Comparison of ENCODE assay signal across 20 mouse cellular contexts in the genomic region with DNA sequence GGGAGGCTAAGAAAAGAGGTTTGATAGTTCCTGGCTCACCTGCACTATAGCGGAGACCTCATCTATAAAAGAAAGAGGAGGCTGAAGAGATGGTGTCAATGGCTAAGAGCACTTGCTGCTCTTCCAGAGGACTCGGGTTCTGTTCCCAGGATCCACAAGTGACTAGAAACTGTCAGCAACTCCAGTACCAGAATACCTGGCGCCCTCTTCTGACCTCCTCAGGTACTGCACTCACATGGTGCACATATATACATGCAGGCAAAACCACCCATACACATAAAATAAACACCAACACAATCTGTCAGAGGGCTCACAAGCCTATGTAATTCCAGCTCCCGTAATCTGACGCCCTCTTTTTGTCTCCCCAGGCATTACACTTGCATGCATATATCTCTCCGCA. TPM values are rescaled to one million over a fixed set of nuclear protein-coding genes. Genes with fewer than 3 reads are reported as not detected.
DNase-seq lines count a peak whose midpoint lies in the region; ATAC-seq and TF ChIP-seq lines count a peak whose summit lies in the region.
"Had no signal": no experiment of that assay in that cellular context is flagged by ENCODE, and none has a peak within 500 bp of the region (broad histone marks: within the 10 kb centered on the region; RNA-seq: fewer than 3 reads in every experiment).

No protein-coding gene starts in this region.

- no peak for ATAC-seq in intestine, postnatal 0 days
- ATAC-seq in intestine, embryonic 15.5 days: no peak
- no peak for ATAC-seq in midbrain, postnatal 0 days (ENCODE audit: low FRiP score)
- ATAC-seq: forebrain, embryonic 14.5 days; intestine, embryonic 16.5 days had no signal

- no peak for DNase-seq in midbrain, postnatal 0 days (ENCODE audit: low spot score)
- DNase-seq in midbrain, embryonic 10.5 days (ENCODE audit: low spot score): no peak
- DNase-seq in ZHBTc4 (ENCODE audit: low read depth, low spot score): peak; percentile 84
- DNase-seq in c-Kit-positive CD71-positive TER-119-positive erythroid progenitor cells, embryonic 14.5 days (ENCODE audit: low spot score): no peak
- DNase-seq in layer of hippocampus, adult 8-10 months (ENCODE audit: low spot score in 2 of 2): no peak
- DNase-seq in urinary bladder, postnatal 36 days (ENCODE audit: low spot score in 2 of 2): no peak
- DNase-seq: cerebellum, adult 11 months; heart, postnatal 4 days; liver, embryonic 13.5 days; lung, postnatal 36 days; midbrain, embryonic 14.5 days; right cerebral cortex, postnatal 4 days had no signal

- peak; percentile 40 for TF ChIP-seq CTCF in intestine, postnatal 0 days (IDR thresholded peaks at IDR 0.05; ENCODE audit: low read depth)
- peak; percentile 27 for TF ChIP-seq CTCF in midbrain, postnatal 0 days (IDR thresholded peaks at IDR 0.05)

- H3K4me2 ChIP-seq in intestine, postnatal 0 days (replicated peaks; ENCODE audit: low read depth): no peak overlapping the region
- no peak overlapping the region for H3K4me2 ChIP-seq in intestine, embryonic 15.5 days (replicated peaks)
- no peak overlapping the region for H3K4me2 ChIP-seq in midbrain, postnatal 0 days (ENCODE audit: low read depth, low read length, poor library complexity, severe bottlenecking)
- H3K4me2 ChIP-seq: heart, embryonic 12.5 days; liver, embryonic 13.5 days; stomach, embryonic 15.5 days had no signal

- no peaks in the 10 kb centered on the region for H3K36me3 ChIP-seq in intestine, postnatal 0 days (ENCODE audit: control insufficient read depth, insufficient read depth)
- H3K36me3 ChIP-seq in intestine, embryonic 15.5 days: no peaks in the 10 kb centered on the region
- H3K36me3 ChIP-seq in midbrain, postnatal 0 days (ENCODE audit: insufficient read depth, low read length): no peaks in the 10 kb centered on the region
- H3K36me3 ChIP-seq in midbrain, embryonic 10.5 days: no peaks in the 10 kb centered on the region
- H3K36me3 ChIP-seq: heart, embryonic 12.5 days; liver, embryonic 13.5 days; stomach, embryonic 15.5 days had no signal

- WGBS in intestine, postnatal 0 days: 91% methylated on average over 6 of the region's 6 CpGs
- 88% methylated on average over 6 of the region's 6 CpGs for WGBS in intestine, embryonic 15.5 days
- WGBS in midbrain, postnatal 0 days: 92% methylated on average over 6 of the region's 6 CpGs
- 88% methylated on average over 6 of the region's 6 CpGs for WGBS in midbrain, embryonic 10.5 days

- no peak overlapping the region for H3K27ac ChIP-seq in intestine, postnatal 0 days (ENCODE audit: low read depth, low read length)
- H3K27ac ChIP-seq in intestine, embryonic 15.5 days: no peak overlapping the region
- no peak overlapping the region for H3K27ac ChIP-seq in midbrain, postnatal 0 days (ENCODE audit: low read depth, low read length)
- no peak overlapping the region for H3K27ac ChIP-seq in midbrain, embryonic 10.5 days (replicated peaks)
- H3K27ac ChIP-seq: liver, embryonic 13.5 days; stomach, embryonic 15.5 days had no signal

- H3K9ac ChIP-seq in intestine, postnatal 0 days (ENCODE audit: low read depth, low read length): no peak overlapping the region
- no peak overlapping the region for H3K9ac ChIP-seq in intestine, embryonic 15.5 days
- H3K9ac ChIP-seq in midbrain, postnatal 0 days (replicated peaks; ENCODE audit: low read length, poor library complexity, severe bottlenecking): no peak overlapping the region
- H3K9ac ChIP-seq: heart, embryonic 12.5 days; liver, embryonic 13.5 days; stomach, embryonic 15.5 days had no signal

- no peaks in the 10 kb centered on the region for H3K9me3 ChIP-seq in intestine, postnatal 0 days (ENCODE audit: control insufficient read depth)
- H3K9me3 ChIP-seq in intestine, embryonic 15.5 days: no peaks in the 10 kb centered on the region
- H3K9me3 ChIP-seq in midbrain, postnatal 0 days (ENCODE audit: low read length): no peaks in the 10 kb centered on the region
- H3K9me3 ChIP-seq in midbrain, embryonic 10.5 days (replicated peaks): peaks cover 10% of the 10 kb centered on the region; the same call in 1 of the 2 replicates
- H3K9me3 ChIP-seq: stomach, embryonic 15.5 days had no signal

- no peak overlapping the region for H3K4me3 ChIP-seq in intestine, postnatal 0 days (ENCODE audit: low read depth, low read length)
- H3K4me3 ChIP-seq in intestine, embryonic 15.5 days (replicated peaks): no peak overlapping the region
- no peak overlapping the region for H3K4me3 ChIP-seq in midbrain, postnatal 0 days (ENCODE audit: low read depth, low read length)
- H3K4me3 ChIP-seq in midbrain, embryonic 10.5 days: no peak overlapping the region
- H3K4me3 ChIP-seq: heart, embryonic 12.5 days; liver, embryonic 13.5 days; stomach, embryonic 15.5 days had no signal

- H3K4me1 ChIP-seq in intestine, postnatal 0 days (replicated peaks; ENCODE audit: control insufficient read depth, insufficient read depth, low read length): 0 out of 2 replicates have a peak, but pooled peaks cover 2% of the 10 kb centered on the region
- H3K4me1 ChIP-seq in intestine, embryonic 15.5 days (replicated peaks): peaks cover 15% of the 10 kb centered on the region
- no peaks in the 10 kb centered on the region for H3K4me1 ChIP-seq in midbrain, postnatal 0 days (ENCODE audit: insufficient read depth, low read length)
- peaks cover 15% of the 10 kb centered on the region for H3K4me1 ChIP-seq in midbrain, embryonic 10.5 days

- H3K27me3 ChIP-seq in intestine, postnatal 0 days (replicated peaks; ENCODE audit: control insufficient read depth, insufficient read depth, low read length): no peaks in the 10 kb centered on the region
- no peaks in the 10 kb centered on the region for H3K27me3 ChIP-seq in intestine, embryonic 15.5 days (replicated peaks)
- no peaks in the 10 kb centered on the region for H3K27me3 ChIP-seq in midbrain, postnatal 0 days (ENCODE audit: insufficient read depth, low read length)
- H3K27me3 ChIP-seq in midbrain, embryonic 10.5 days (ENCODE audit: low read depth, poor library complexity, severe bottlenecking): peaks cover 6% of the 10 kb centered on the region; the same call in 1 of the 2 replicates
- H3K27me3 ChIP-seq: CH12.LX; heart, embryonic 12.5 days; liver, embryonic 13.5 days; stomach, embryonic 15.5 days had no signal

RNA-seq across cellular contexts. Expression of gene Lgals7, which starts 2.8 kb away (rescaled TPM):
- polyA plus RNA-seq in intestine, postnatal 0 days (2015; fragmentation: Nextera tagmentation; extraction: Ambion mirVana): 1.0 and 2.0 TPM in 2 replicates
- polyA plus RNA-seq in intestine, embryonic 15.5 days (2015; fragmentation: Nextera tagmentation; extraction: Ambion mirVana): 0.98 and 1.4 TPM in 2 replicates
- 0.38 and 12.5 TPM in 2 replicates for total RNA-seq in midbrain, postnatal 0 days (2014; rRNA removed)
- 3.8 and 4.8 TPM in 2 replicates for polyA plus RNA-seq in midbrain, postnatal 0 days (2015; fragmentation: Nextera tagmentation; extraction: Ambion mirVana)
- polyA plus RNA-seq in midbrain, embryonic 10.5 days (2016; fragmentation: Nextera tagmentation; extraction: Ambion mirVana): 0.62 and 0.85 TPM in 2 replicates
- not detected for total RNA-seq in layer of hippocampus, adult 8-10 months (2022)
- total RNA-seq: CH12.LX; gastrocnemius, adult 8-10 months had no signal

RNA-seq across cellular contexts. Expression of gene Capn12, which starts 20.3 kb away (rescaled TPM):
- 0.25 and 0.37 TPM in 2 replicates for polyA plus RNA-seq in intestine, postnatal 0 days (2015; fragmentation: Nextera tagmentation; extraction: Ambion mirVana)
- 0.30 TPM in 2 replicates for polyA plus RNA-seq in intestine, embryonic 15.5 days (2015; fragmentation: Nextera tagmentation; extraction: Ambion mirVana)
- total RNA-seq in midbrain, postnatal 0 days (2014; rRNA removed): 0.38 and 0.57 TPM in 2 replicates
- polyA plus RNA-seq in midbrain, postnatal 0 days (2015; fragmentation: Nextera tagmentation; extraction: Ambion mirVana): 0.26 and 0.41 TPM in 2 replicates
- 0.15 and 0.31 TPM in 2 replicates for polyA plus RNA-seq in midbrain, embryonic 10.5 days (2016; fragmentation: Nextera tagmentation; extraction: Ambion mirVana)
- under 1 TPM; 0.25 to 0.61 (median 0.41) TPM for total RNA-seq in layer of hippocampus, adult 8-10 months (2022)

RNA-seq across cellular contexts. Expression of gene Lgals4, which starts 27.2 kb away (rescaled TPM):
- 2,376 and 2,464 TPM in 2 replicates for polyA plus RNA-seq in intestine, postnatal 0 days (2015; fragmentation: Nextera tagmentation; extraction: Ambion mirVana)
- 1,462 and 1,582 TPM in 2 replicates for polyA plus RNA-seq in intestine, embryonic 15.5 days (2015; fragmentation: Nextera tagmentation; extraction: Ambion mirVana)
- total RNA-seq in midbrain, postnatal 0 days (2014; rRNA removed): 3.4 and 3.5 TPM in 2 replicates
- 4.8 and 5.1 TPM in 2 replicates for polyA plus RNA-seq in midbrain, postnatal 0 days (2015; fragmentation: Nextera tagmentation; extraction: Ambion mirVana)
- polyA plus RNA-seq in midbrain, embryonic 10.5 days (2016; fragmentation: Nextera tagmentation; extraction: Ambion mirVana): 3.1 and 3.7 TPM in 2 replicates
- 1 to 10 TPM; 2.4 to 6.9 (median 4.9) TPM for total RNA-seq in layer of hippocampus, adult 8-10 months (2022)

RNA-seq across cellular contexts. Expression of gene Ech1, which starts 35.9 kb away (rescaled TPM):
- polyA plus RNA-seq in intestine, postnatal 0 days (2015; fragmentation: Nextera tagmentation; extraction: Ambion mirVana): 402 and 426 TPM in 2 replicates
- 234 and 260 TPM in 2 replicates for polyA plus RNA-seq in intestine, embryonic 15.5 days (2015; fragmentation: Nextera tagmentation; extraction: Ambion mirVana)
- total RNA-seq in midbrain, postnatal 0 days (2014; rRNA removed): 89.3 and 104 TPM in 2 replicates
- 103 and 107 TPM in 2 replicates for polyA plus RNA-seq in midbrain, postnatal 0 days (2015; fragmentation: Nextera tagmentation; extraction: Ambion mirVana)
- polyA plus RNA-seq in midbrain, embryonic 10.5 days (2016; fragmentation: Nextera tagmentation; extraction: Ambion mirVana): 85.1 and 94.5 TPM in 2 replicates
- total RNA-seq in layer of hippocampus, adult 8-10 months (2022): 10 to 100 TPM; 64.2 to 77.6 (median 67.7) TPM

RNA-seq across cellular contexts. Expression of gene Hnrnpl, which starts 52.6 kb away (rescaled TPM):
- polyA plus RNA-seq in intestine, postnatal 0 days (2015; fragmentation: Nextera tagmentation; extraction: Ambion mirVana): 144 and 152 TPM in 2 replicates
- polyA plus RNA-seq in intestine, embryonic 15.5 days (2015; fragmentation: Nextera tagmentation; extraction: Ambion mirVana): 210 and 237 TPM in 2 replicates
- total RNA-seq in midbrain, postnatal 0 days (2014; rRNA removed): 253 and 265 TPM in 2 replicates
- polyA plus RNA-seq in midbrain, postnatal 0 days (2015; fragmentation: Nextera tagmentation; extraction: Ambion mirVana): 146 and 175 TPM in 2 replicates
- polyA plus RNA-seq in midbrain, embryonic 10.5 days (2016; fragmentation: Nextera tagmentation; extraction: Ambion mirVana): 279 and 293 TPM in 2 replicates
- 100 to 1,000 TPM; 403 to 453 (median 434) TPM for total RNA-seq in layer of hippocampus, adult 8-10 months (2022)

Comparison
In these comparisons a context has a peak if more than half of its experiments do, and no peak if none do; other contexts are left out.
1. RNA of gene Lgals4, which starts 27.2 kb away (polyA plus RNA-seq): 2,376 to 2,464 TPM in intestine, postnatal 0 days and 1,462 to 1,582 TPM in intestine, embryonic 15.5 days; 4.8 to 5.1 TPM in midbrain, postnatal 0 days and 3.1 to 3.7 TPM in midbrain, embryonic 10.5 days; every median in the first group is over 100 times any median in the second.